Mouse (Mus musculus): ENCODE results near the gene Tmem231. TPM values are rescaled to one million over a fixed set of nuclear protein-coding genes. Genes with fewer than 3 reads are reported as not detected.

Gene Tmem231
- polyA plus RNA-seq (2017; shearing (Covaris generic)), result 2.0 TPM

DNA sequence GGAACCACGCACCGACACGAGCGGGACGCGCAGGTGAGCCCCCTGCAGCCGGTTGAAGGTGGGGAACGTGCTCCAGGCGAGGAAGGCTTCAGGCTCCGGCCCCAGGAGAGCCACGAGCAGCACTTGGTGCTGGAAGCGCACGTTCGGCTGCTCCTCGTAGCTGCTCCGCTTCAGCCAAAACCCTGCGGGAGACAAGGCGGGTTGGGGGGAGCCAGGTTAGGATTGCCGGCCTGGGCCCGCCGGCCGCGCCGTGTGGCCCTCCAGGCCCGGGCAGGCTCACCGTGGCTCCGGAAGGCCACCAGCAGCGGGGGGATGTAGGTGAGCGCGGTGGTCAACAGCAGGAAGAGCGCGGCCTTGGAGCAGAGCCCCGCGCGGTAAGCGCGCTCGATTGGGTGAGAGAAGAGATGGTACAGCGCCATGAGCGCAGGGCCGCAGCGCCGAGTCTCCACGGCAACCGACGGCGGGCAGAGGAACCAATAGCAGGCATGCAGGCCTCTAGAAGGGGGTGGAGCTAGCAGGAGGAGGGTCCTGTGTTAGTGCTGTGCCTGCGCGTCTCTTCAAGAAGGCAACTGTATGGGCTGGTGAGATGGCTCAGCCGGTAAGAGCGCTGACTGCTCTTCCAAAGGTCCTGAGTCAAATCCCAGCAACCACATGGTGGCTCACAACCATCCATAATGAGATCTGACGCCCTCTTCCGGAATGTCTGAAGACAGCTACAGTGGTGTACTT lies at the start of gene Tmem231:
TSS of gene Tmem231 (minus strand) at position 534 of the 729 bp plus-strand sequence.

DNA sequence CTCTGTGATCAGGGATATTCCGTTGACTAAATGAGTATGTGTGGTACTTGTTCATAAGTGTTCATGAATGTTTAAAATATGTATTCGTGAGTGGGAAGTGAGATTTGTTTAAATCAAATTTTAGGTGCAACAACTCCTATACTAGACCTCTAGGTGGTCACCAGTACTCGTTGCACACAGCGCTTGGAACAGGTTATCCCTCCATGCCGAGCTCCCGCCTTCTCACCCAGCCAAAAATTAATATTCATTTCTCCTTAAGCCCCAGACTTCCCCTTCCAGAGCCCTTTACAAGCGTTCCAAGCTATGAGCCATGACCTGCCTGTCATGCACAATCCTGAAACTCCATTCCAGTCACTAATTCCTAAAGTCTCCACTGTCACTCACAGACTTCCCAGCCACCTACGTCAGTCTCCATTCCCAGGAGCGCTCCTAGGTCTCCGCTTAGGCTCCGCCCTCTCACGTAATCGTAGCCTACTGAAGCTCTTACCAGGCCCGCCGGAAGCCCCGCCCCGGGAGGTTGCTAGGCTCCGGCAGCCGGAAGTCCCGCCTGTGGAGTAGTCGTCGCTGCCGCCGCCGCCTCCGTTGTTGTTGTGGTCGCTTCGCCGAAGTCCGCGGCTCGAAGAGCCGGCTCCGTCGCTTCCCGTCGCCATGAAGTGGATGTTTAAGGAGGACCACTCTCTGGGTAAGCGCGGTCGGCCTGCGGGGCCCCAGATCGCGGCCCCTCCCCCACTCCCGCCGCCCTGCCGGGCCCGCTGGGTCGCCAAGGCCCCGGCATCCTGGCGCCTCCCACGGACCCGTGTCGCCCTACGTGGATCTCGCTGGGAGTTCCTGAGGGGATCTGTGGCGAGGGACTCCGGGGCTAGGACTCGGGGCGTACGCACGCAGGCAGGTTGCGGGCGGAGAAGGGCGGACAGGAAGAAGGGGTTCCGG lies 6.8 kb upstream of the Tmem231 start, which contains the start of gene Gabarapl2:
TSS of gene Gabarapl2 (plus strand) at position 533 of the 930 bp plus-strand sequence.

DNA sequence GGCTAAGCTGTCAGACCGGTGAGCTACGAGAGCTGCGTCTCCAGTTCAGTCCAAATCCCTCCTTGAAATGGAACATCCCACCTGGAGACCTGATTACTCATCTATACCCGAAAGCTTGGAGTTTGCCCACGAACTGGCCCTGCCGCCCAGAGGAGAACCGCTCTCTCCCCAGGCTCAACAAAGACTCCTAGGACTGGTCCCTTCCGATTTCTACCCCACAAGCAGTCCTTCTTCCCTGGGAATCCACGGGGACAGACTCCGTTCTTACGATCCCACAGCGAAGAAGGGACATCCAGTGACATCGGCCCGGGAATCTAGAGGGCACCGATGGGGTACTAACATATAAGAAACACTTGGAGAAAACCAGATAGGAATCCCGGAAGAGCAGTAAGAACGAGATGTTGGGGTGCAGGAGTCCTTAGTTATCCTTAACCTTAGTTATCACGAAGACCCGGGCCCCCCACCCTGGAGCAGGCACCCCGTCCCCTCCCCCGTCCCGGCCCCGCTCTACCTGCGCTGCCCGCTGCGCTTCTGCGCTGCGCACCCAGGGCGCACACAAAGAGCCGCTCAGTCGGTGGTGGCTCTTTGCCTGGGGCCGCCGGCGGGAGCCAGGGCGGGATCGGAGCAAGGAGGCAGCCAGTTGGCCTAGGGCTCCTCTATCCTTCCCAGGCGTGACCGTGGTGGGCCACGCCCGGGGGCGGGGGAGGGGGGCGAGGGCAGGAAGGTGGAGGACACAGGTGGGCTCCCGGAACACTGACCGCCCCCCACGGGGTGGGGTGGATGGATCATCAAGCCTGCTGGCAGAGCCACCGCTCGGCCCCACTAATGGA lies 23.8 kb downstream of the Tmem231 start, which contains the start of gene Chst5:
TSS of gene Chst5 (minus strand) at position 827 of the 830 bp plus-strand sequence.

DNA sequence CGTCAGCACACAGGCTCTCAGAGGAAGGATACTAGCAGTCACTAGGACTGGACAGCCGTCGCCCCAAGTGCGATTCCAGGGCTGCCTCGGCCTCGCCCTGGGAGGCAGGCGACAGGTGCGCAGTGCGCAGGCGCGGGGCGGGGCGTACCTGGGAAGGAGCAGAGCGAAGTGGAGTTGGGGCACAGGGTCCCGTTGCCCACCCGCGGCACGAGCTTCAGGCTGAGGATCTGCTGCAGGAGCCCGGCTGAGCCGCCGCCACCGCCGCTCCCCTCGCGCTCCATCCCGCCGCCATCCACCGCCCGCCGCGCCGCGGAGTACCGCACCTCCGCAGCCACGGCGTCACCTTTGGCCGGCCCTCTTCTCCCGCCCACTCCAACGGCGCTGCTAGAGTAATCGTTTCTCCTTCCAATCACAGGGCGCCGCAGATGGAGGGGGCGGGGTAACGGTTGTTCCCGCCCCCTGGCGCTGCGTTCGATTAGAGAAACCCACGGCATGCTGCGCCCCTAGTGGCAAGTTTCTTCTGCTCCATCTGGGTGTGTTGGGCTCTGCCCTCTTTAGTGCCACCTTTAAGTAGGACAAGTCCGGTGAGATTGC lies 57.2 kb downstream of the Tmem231 start, which contains the start of gene Tmem170:
TSS of gene Tmem170 (minus strand) at position 396 of the 594 bp plus-strand sequence.

Other genes starting within 250 kb of the Tmem231 start
- not detected for gene Ctrb1, start 242.9 kb downstream of the Tmem231 start, polyA plus RNA-seq (2017; shearing (Covaris generic))
- 0.23 TPM for gene Bcar1, start 190.1 kb downstream of the Tmem231 start, polyA plus RNA-seq (2017; shearing (Covaris generic))
- 108 TPM for gene Cfdp1, start 79.6 kb downstream of the Tmem231 start, polyA plus RNA-seq (2017; shearing (Covaris generic))
- gene Tmem170, start 57.1 kb downstream of the Tmem231 start, polyA plus RNA-seq (2017; shearing (Covaris generic)), result 0.88 TPM
- gene Chst5, start 23.4 kb downstream of the Tmem231 start, polyA plus RNA-seq (2017; shearing (Covaris generic)), result not detected
- gene Gabarapl2, start 6.8 kb upstream of the Tmem231 start, polyA plus RNA-seq (2017; shearing (Covaris generic)), result 338 TPM
- gene Adat1, start 58.4 kb upstream of the Tmem231 start, polyA plus RNA-seq (2017; shearing (Covaris generic)), result 9.4 TPM
- gene Kars, start 77.4 kb upstream of the Tmem231 start, polyA plus RNA-seq (2017; shearing (Covaris generic)), result 114 TPM
- 29.1 TPM for gene Terf2ip, start 77.5 kb upstream of the Tmem231 start, polyA plus RNA-seq (2017; shearing (Covaris generic))
- gene Gm6793, start 81.2 kb upstream of the Tmem231 start, polyA plus RNA-seq (2017; shearing (Covaris generic)), result 3.2 TPM